Mouse (Mus musculus) myocyte (in vitro differentiated cells): ENCODE results near the gene Cdc42se2.

ENCODE experiments used
- CEBPB ChIP-seq: IDR thresholded peaks from 2 replicates; pipeline ENCODE4 v1.6.1; 2011; ENCODE audit warnings: mild to moderate bottlenecking, moderate library complexity; ENCODE audit not compliant: poor library complexity, insufficient read depth, severe bottlenecking
- E2F4 ChIP-seq: IDR thresholded peaks from one replicate; pipeline ENCODE4 v1.6.1; 2011; ENCODE audit warnings: mild to moderate bottlenecking, control low read depth, moderate library complexity; ENCODE audit not compliant: insufficient read depth
- MAX ChIP-seq: IDR thresholded peaks from one replicate; pipeline ENCODE4 v1.6.1; 2011; ENCODE audit warnings: low read depth, mild to moderate bottlenecking, control low read depth
- MYOG ChIP-seq, 3 experiments: IDR thresholded peaks; one replicate each; pipeline ENCODE4 v1.6.1; 2011; ENCODE audit warnings: control low read depth in 2 of 3, low read depth in 2 of 3, mild to moderate bottlenecking in 2 of 3; ENCODE audit not compliant: insufficient read length in 2 of 3, control insufficient read depth in 1 of 3, insufficient read depth in 1 of 3
- POLR2A ChIP-seq: IDR thresholded peaks from one replicate; pipeline ENCODE4 v1.6.1; 2011; ENCODE audit warnings: low read depth, mild to moderate bottlenecking, control low read depth, moderate library complexity; ENCODE audit not compliant: insufficient read length
- POLR2AphosphoS2 ChIP-seq: IDR thresholded peaks from one replicate; pipeline ENCODE4 v1.6.1; 2011; ENCODE audit warnings: low read depth, control low read depth; ENCODE audit not compliant: insufficient read length
- REST ChIP-seq: IDR thresholded peaks from one replicate; pipeline ENCODE4 v1.6.1; 2011; ENCODE audit warnings: mild to moderate bottlenecking, control low read depth, moderate library complexity; ENCODE audit not compliant: insufficient read depth, insufficient read length
- SRF ChIP-seq: IDR thresholded peaks from one replicate; pipeline ENCODE4 v1.6.1; 2011; ENCODE audit warnings: low read depth; ENCODE audit not compliant: control insufficient read depth, insufficient read length
- TCF12 ChIP-seq: IDR thresholded peaks from one replicate; pipeline ENCODE4 v1.6.1; 2011; ENCODE audit warnings: mild to moderate bottlenecking, control low read depth; ENCODE audit not compliant: poor library complexity, insufficient read depth, severe bottlenecking
- USF1 ChIP-seq: IDR thresholded peaks from one replicate; pipeline ENCODE4 v1.6.1; 2011; ENCODE audit warnings: low read depth, mild to moderate bottlenecking, control low read depth, moderate library complexity

GRCm38 (mm10) chr11:54730931-54731330 is 56.5 kb downstream of the Cdc42se2 start:
- TF ChIP-seq REST (no peak), POLR2A (no peak), MAX (no peak), TCF12 (no peak), SRF (no peak), E2F4 (no peak), POLR2AphosphoS2 (no peak), CEBPB (no peak), USF1 (no peak), MYOG (IDR thresholded peaks at IDR 0.05; ENCODE audit: control insufficient read depth in 1 of 3, insufficient read depth in 1 of 3, insufficient read length in 2 of 3, low read depth in 2 of 3) (no peak)
